ENCODE assay signal across 8 mouse cellular contexts in the genomic region with DNA sequence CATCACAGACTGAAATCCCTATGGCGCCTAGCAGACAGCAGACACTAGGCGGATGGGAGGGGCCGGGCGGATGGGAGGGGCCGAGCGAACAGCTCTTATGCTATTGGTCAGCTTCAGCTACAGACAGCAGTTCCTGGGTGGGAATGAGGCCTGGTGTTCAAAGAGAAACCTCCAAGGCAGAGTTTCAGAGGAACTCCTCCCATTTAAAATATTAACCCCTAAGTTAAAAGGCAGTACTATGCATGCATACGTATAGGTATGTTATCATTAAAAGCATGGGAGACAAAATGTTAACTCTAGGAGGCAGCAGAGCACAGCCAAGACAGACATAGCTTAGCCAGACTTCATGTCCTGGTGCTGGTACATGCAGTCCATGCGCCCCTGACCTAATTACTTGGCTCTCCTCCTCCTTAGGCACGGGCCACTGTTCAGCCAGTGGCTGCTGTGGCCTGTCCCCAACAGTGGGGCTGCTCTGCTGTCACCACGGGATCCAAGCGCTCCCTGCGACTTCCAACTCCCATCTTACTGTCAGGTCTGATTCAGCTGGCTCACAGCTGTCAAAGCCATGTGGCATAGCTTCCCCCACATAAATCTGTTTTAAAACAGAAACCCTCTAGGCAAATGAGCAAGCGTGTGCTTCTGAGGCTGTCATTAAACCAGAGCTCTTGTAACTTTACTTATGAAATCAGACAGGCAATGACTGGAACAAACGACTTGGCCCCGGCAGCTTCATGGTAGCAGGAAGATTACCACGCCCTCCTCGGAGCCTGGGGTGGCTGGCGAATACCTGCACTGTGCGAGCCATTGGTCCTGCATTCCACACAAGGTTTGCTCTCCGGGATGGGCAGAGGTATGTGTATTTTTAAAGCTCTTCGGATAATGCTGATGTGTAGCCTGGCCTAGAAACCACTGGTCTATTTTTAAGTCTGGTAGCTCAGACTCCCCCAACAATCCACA. TPM values are rescaled to one million over a fixed set of nuclear protein-coding genes. Genes with fewer than 3 reads are reported as not detected.
A peak's percentile ranks its signal among the peaks of the same experiment; 100 is the strongest.
DNase-seq lines count a peak whose midpoint lies in the region; ATAC-seq and TF ChIP-seq lines count a peak whose summit lies in the region.

No protein-coding gene starts in this region.

- no peak overlapping the region for H3K4me2 ChIP-seq in stomach, embryonic 16.5 days (ENCODE audit: low read depth, low read length)

- no peak overlapping the region for H3K27ac ChIP-seq in midbrain, embryonic 10.5 days (replicated peaks)
- peak overlapping the region; percentile 12 for H3K27ac ChIP-seq in stomach, embryonic 16.5 days (ENCODE audit: low read length)

- intact Hi-C loops in left cerebral cortex, postnatal 36 days (cut with DNase I) = loop anchor here (5.0 kb wide), 2 partner anchors 51 to 106 kb away; partner anchors contain the start of gene Map3k4

- no peak for TF ChIP-seq CTCF in G1E (IDR thresholded peaks at IDR 0.05; ENCODE audit: low read depth, low read length)

- peak; percentile 14 for DNase-seq in G1E (ENCODE audit: low spot score)
- peak; percentile 65 for DNase-seq in embryo, embryonic 11 days
- peak; percentile 75 for DNase-seq in gonadal fat pad, adult 2 months (ENCODE audit: low read depth)
- DNase-seq in kidney, adult 11 months = peak; percentile 53
- DNase-seq in left cerebral cortex, postnatal 36 days (ENCODE audit: low spot score in 2 of 2) = peak; percentile 60 to 63
- DNase-seq in midbrain, embryonic 10.5 days (ENCODE audit: low spot score) = peak; percentile 40
- no peak for DNase-seq in thymus, postnatal 4 days

- no peak overlapping the region for H3K9ac ChIP-seq in stomach, embryonic 16.5 days (ENCODE audit: low read length)

- H3K4me3 ChIP-seq in G1E (ENCODE audit: low read depth, low read length) = no peak overlapping the region
- H3K4me3 ChIP-seq in midbrain, embryonic 10.5 days = no peak overlapping the region
- H3K4me3 ChIP-seq in stomach, embryonic 16.5 days (replicated peaks; ENCODE audit: low read length) = no peak overlapping the region

- WGBS in midbrain, embryonic 10.5 days = 78% methylated on average over 21 of the region's 21 CpGs
- 57% methylated on average over 21 of the region's 21 CpGs for WGBS in stomach, embryonic 16.5 days

- peaks cover 88% of the 10 kb centered on the region for H3K36me3 ChIP-seq in G1E (replicated peaks)
- H3K36me3 ChIP-seq in midbrain, embryonic 10.5 days = peaks cover 45% of the 10 kb centered on the region
- H3K36me3 ChIP-seq in stomach, embryonic 16.5 days (ENCODE audit: control insufficient read depth, insufficient read depth, low read length) = peaks cover 9% of the 10 kb centered on the region

- no peaks in the 10 kb centered on the region for H3K27me3 ChIP-seq in G1E (ENCODE audit: insufficient read depth, low read length)
- H3K27me3 ChIP-seq in midbrain, embryonic 10.5 days (ENCODE audit: low read depth, poor library complexity, severe bottlenecking) = no peaks in the 10 kb centered on the region
- H3K27me3 ChIP-seq in stomach, embryonic 16.5 days (ENCODE audit: control insufficient read depth, insufficient read depth, low read length) = no peaks in the 10 kb centered on the region

- no peak for ATAC-seq in G1E (ENCODE audit: extremely low read depth, insufficient number of reproducible peaks, low FRiP score, poor library complexity, severe bottlenecking)
- ATAC-seq in stomach, embryonic 16.5 days (ENCODE audit: insufficient read depth, low FRiP score) = peak; percentile 65; the same call in 1 of the 2 replicates

- H3K4me1 ChIP-seq in G1E (ENCODE audit: insufficient read depth, low read depth, low read length) = peaks cover 4% of the 10 kb centered on the region
- H3K4me1 ChIP-seq in midbrain, embryonic 10.5 days = peaks cover 18% of the 10 kb centered on the region
- H3K4me1 ChIP-seq in stomach, embryonic 16.5 days (ENCODE audit: control insufficient read depth, insufficient read depth, low read length) = peaks cover 20% of the 10 kb centered on the region; the same call in 1 of the 2 replicates

- no peaks in the 10 kb centered on the region for H3K9me3 ChIP-seq in G1E (replicated peaks)
- no peaks in the 10 kb centered on the region for H3K9me3 ChIP-seq in midbrain, embryonic 10.5 days (replicated peaks)
- H3K9me3 ChIP-seq in stomach, embryonic 16.5 days (replicated peaks; ENCODE audit: control insufficient read depth, low read length) = no peaks in the 10 kb centered on the region

RNA-seq across cellular contexts. Expression of gene Map3k4, which starts 52.3 kb away (rescaled TPM):
- total RNA-seq in G1E (2014; fragmentation: Nextera tagmentation) (27.5 and 28.7 TPM in 2 replicates), G1E (2017) (26.8 and 30.6 TPM in 2 replicates)
- 40.3 and 55.8 TPM in 2 replicates for polyA plus RNA-seq in G1E (2012)
- 12.7 and 17.6 TPM in 2 replicates for polyA plus RNA-seq in gonadal fat pad, adult 2 months (2012; rRNA removed)
- total RNA-seq in left cerebral cortex, postnatal 36 days (2021) = 10 to 100 TPM; 45.1 to 54.7 TPM
- polyA plus RNA-seq in midbrain, embryonic 10.5 days (2016; fragmentation: Nextera tagmentation; extraction: Ambion mirVana) = 42.3 and 45.3 TPM in 2 replicates
- 28.2 and 35.6 TPM in 2 replicates for polyA plus RNA-seq in stomach, embryonic 16.5 days (2015; fragmentation: Nextera tagmentation; extraction: Ambion mirVana)
